10 mouse cellular contexts compared by ENCODE assay signal in the genomic region with DNA sequence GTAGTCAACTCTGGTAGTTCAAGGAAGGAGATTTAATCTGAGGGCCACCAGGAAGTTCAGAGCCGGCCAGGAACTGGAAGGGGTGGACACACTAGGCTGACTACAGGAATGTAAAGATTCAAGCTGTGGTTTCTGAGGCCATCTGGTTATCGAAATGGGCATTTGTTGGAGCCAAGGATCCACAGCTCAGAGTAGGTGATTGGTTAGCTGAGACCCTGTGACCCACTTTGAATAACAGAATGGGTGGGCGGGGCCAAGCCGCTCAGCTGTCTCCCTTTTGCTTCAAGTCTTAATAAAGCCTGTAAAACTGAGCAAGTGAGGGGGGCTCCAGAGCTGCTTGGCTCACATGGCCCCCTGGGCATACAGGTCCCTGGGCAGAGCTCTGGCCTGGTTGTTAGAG. TPM values are rescaled to one million over a fixed set of nuclear protein-coding genes. Genes with fewer than 3 reads are reported as not detected.
DNase-seq lines count a peak whose midpoint lies in the region; ATAC-seq and TF ChIP-seq lines count a peak whose summit lies in the region.
"Had no signal": no experiment of that assay in that cellular context is flagged by ENCODE, and none has a peak within 500 bp of the region (broad histone marks: within the 10 kb centered on the region; RNA-seq: fewer than 3 reads in every experiment).

No protein-coding gene starts in this region.

- H3K4me2 ChIP-seq in liver, embryonic 12.5 days, result no peak overlapping the region
- H3K4me2 ChIP-seq in liver, postnatal 0 days (ENCODE audit: low read depth, low read length), result no peak overlapping the region
- H3K4me2 ChIP-seq in hindbrain, embryonic 12.5 days (replicated peaks), result no peak overlapping the region
- H3K4me2 ChIP-seq: limb, embryonic 12.5 days had no signal

- TF ChIP-seq CTCF in liver, postnatal 0 days (IDR thresholded peaks at IDR 0.05; ENCODE audit: low read depth), result no peak

- H3K9me3 ChIP-seq in liver, embryonic 12.5 days (replicated peaks), result no peaks in the 10 kb centered on the region
- no peaks in the 10 kb centered on the region for H3K9me3 ChIP-seq in liver, postnatal 0 days (ENCODE audit: low read length)
- no peaks in the 10 kb centered on the region for H3K9me3 ChIP-seq in hindbrain, embryonic 12.5 days (replicated peaks)
- H3K9me3 ChIP-seq: limb, embryonic 12.5 days had no signal

- no peak overlapping the region for H3K9ac ChIP-seq in liver, embryonic 12.5 days
- no peak overlapping the region for H3K9ac ChIP-seq in liver, postnatal 0 days (replicated peaks)
- no peak overlapping the region for H3K9ac ChIP-seq in hindbrain, embryonic 12.5 days
- H3K9ac ChIP-seq: limb, embryonic 12.5 days had no signal

- peaks cover 100% of the 10 kb centered on the region for H3K36me3 ChIP-seq in liver, embryonic 12.5 days
- peaks cover 66% of the 10 kb centered on the region for H3K36me3 ChIP-seq in liver, postnatal 0 days (replicated peaks; ENCODE audit: insufficient read depth, low read length)
- H3K36me3 ChIP-seq in hindbrain, embryonic 12.5 days, result peaks cover 95% of the 10 kb centered on the region

- 76% methylated on average over 4 of the region's 4 CpGs for WGBS in liver, embryonic 12.5 days (ENCODE audit: insufficient replicate concordance)
- 69% methylated on average over 4 of the region's 4 CpGs for WGBS in liver, postnatal 0 days (ENCODE audit: insufficient replicate concordance)
- 69% methylated on average over 4 of the region's 4 CpGs for WGBS in hindbrain, embryonic 12.5 days

- H3K27ac ChIP-seq in liver, embryonic 12.5 days, result no peak overlapping the region
- H3K27ac ChIP-seq in liver, postnatal 0 days (ENCODE audit: low read depth), result no peak overlapping the region
- H3K27ac ChIP-seq in hindbrain, embryonic 12.5 days, result 0 out of 2 replicates have a peak overlapping the region, but pooled peaks have one; percentile 4
- H3K27ac ChIP-seq: limb, embryonic 12.5 days; macrophage had no signal

- no peak overlapping the region for H3K4me3 ChIP-seq in liver, embryonic 12.5 days
- H3K4me3 ChIP-seq in liver, postnatal 0 days (ENCODE audit: low read depth, low read length), result no peak overlapping the region
- H3K4me3 ChIP-seq in hindbrain, embryonic 12.5 days, result no peak overlapping the region
- H3K4me3 ChIP-seq: limb, embryonic 12.5 days had no signal

- ATAC-seq in liver, embryonic 12.5 days, result peak; percentile 16; the same call in 1 of the 2 replicates
- ATAC-seq in liver, postnatal 0 days, result no peak
- peak; percentile 49 for ATAC-seq in hindbrain, embryonic 12.5 days (ENCODE audit: low FRiP score)
- ATAC-seq in megakaryocyte-erythroid progenitor cell, adult 5-6 weeks (replicated peaks; ENCODE audit: low FRiP score, low TSS enrichment, poor library complexity, severe bottlenecking), result 0 out of 2 replicates have a peak, but pooled peaks have one; percentile 27

- no peak for DNase-seq in liver, postnatal 0 days
- peak; percentile 60 for DNase-seq in ES-CJ7 (ENCODE audit: low read depth, low spot score)
- no peak for DNase-seq in embryo, embryonic 11 days
- DNase-seq in spleen, adult 18-20 months, result no peak
- DNase-seq in layer of hippocampus, postnatal 14 days (ENCODE audit: low spot score in 2 of 2), result no peak

- H3K27me3 ChIP-seq in liver, embryonic 12.5 days (replicated peaks), result no peaks in the 10 kb centered on the region
- H3K27me3 ChIP-seq in liver, postnatal 0 days (ENCODE audit: insufficient read depth, low read length), result no peaks in the 10 kb centered on the region
- no peaks in the 10 kb centered on the region for H3K27me3 ChIP-seq in hindbrain, embryonic 12.5 days
- H3K27me3 ChIP-seq: limb, embryonic 12.5 days had no signal

- TF ChIP-seq EP300 in liver, postnatal 0 days (IDR thresholded peaks at IDR 0.05; ENCODE audit: low read depth), result no peak

- H3K4me1 ChIP-seq in liver, embryonic 12.5 days, result no peaks in the 10 kb centered on the region
- peaks cover 5% of the 10 kb centered on the region; the same call in 1 of the 2 replicates for H3K4me1 ChIP-seq in liver, postnatal 0 days (ENCODE audit: insufficient read depth)
- peaks cover 24% of the 10 kb centered on the region for H3K4me1 ChIP-seq in hindbrain, embryonic 12.5 days
- H3K4me1 ChIP-seq: limb, embryonic 12.5 days had no signal

RNA-seq across cellular contexts. Expression of gene Ubqln4, which starts 8.4 kb away (rescaled TPM):
- 37.9 and 39.5 TPM in 2 replicates for polyA plus RNA-seq in liver, embryonic 12.5 days (2016; fragmentation: Nextera tagmentation; extraction: Ambion mirVana)
- 12.5 and 13.5 TPM in 2 replicates for polyA plus RNA-seq in liver, postnatal 0 days (2015; fragmentation: Nextera tagmentation; extraction: Ambion mirVana)
- 59.4 and 60.7 TPM in 2 replicates for polyA plus RNA-seq in hindbrain, embryonic 12.5 days (2016; fragmentation: Nextera tagmentation; extraction: Ambion mirVana)
- total RNA-seq in megakaryocyte-erythroid progenitor cell, adult 5-6 weeks (2014; fragmentation: Nextera tagmentation), result 72.3 and 94.1 TPM in 2 replicates
- total RNA-seq in megakaryocyte-erythroid progenitor cell, adult 5-6 weeks (2017), result 52.5 and 56.0 TPM in 2 replicates
- 10 to 100 TPM; 77.3 to 81.8 TPM for total RNA-seq in layer of hippocampus, postnatal 14 days (2021)

RNA-seq across cellular contexts. Expression of gene Lamtor2, which starts 9.1 kb away (rescaled TPM):
- 101 and 102 TPM in 2 replicates for polyA plus RNA-seq in liver, embryonic 12.5 days (2016; fragmentation: Nextera tagmentation; extraction: Ambion mirVana)
- polyA plus RNA-seq in liver, postnatal 0 days (2015; fragmentation: Nextera tagmentation; extraction: Ambion mirVana), result 104 and 106 TPM in 2 replicates
- polyA plus RNA-seq in hindbrain, embryonic 12.5 days (2016; fragmentation: Nextera tagmentation; extraction: Ambion mirVana), result 124 and 140 TPM in 2 replicates
- total RNA-seq in megakaryocyte-erythroid progenitor cell, adult 5-6 weeks (2014; fragmentation: Nextera tagmentation), result 36.4 and 68.6 TPM in 2 replicates
- total RNA-seq in megakaryocyte-erythroid progenitor cell, adult 5-6 weeks (2017), result 57.0 and 87.8 TPM in 2 replicates
- 100 to 1,000 TPM in 1 of 2 experiments, 10 to 100 TPM in 1; 96.1 to 113 TPM for total RNA-seq in layer of hippocampus, postnatal 14 days (2021)

RNA-seq across cellular contexts. Expression of gene Ssr2, which starts 13.7 kb away (rescaled TPM):
- polyA plus RNA-seq in liver, embryonic 12.5 days (2016; fragmentation: Nextera tagmentation; extraction: Ambion mirVana), result 172 and 177 TPM in 2 replicates
- polyA plus RNA-seq in liver, postnatal 0 days (2015; fragmentation: Nextera tagmentation; extraction: Ambion mirVana), result 141 and 155 TPM in 2 replicates
- polyA plus RNA-seq in hindbrain, embryonic 12.5 days (2016; fragmentation: Nextera tagmentation; extraction: Ambion mirVana), result 152 and 155 TPM in 2 replicates
- total RNA-seq in megakaryocyte-erythroid progenitor cell, adult 5-6 weeks (2014; fragmentation: Nextera tagmentation), result 200 and 308 TPM in 2 replicates
- total RNA-seq in megakaryocyte-erythroid progenitor cell, adult 5-6 weeks (2017), result 111 and 165 TPM in 2 replicates
- 100 to 1,000 TPM; 110 to 120 TPM for total RNA-seq in layer of hippocampus, postnatal 14 days (2021)

RNA-seq across cellular contexts. Expression of gene Rab25, which starts 13.9 kb away (rescaled TPM):
- polyA plus RNA-seq in liver, embryonic 12.5 days (2016; fragmentation: Nextera tagmentation; extraction: Ambion mirVana), result 0.70 TPM in 1 of 2 replicates, not detected in the other
- polyA plus RNA-seq in liver, postnatal 0 days (2015; fragmentation: Nextera tagmentation; extraction: Ambion mirVana), result 0.13 and 0.29 TPM in 2 replicates
- 1.5 and 2.4 TPM in 2 replicates for polyA plus RNA-seq in hindbrain, embryonic 12.5 days (2016; fragmentation: Nextera tagmentation; extraction: Ambion mirVana)
- not detected in 2 replicates for total RNA-seq in megakaryocyte-erythroid progenitor cell, adult 5-6 weeks (2014; fragmentation: Nextera tagmentation)
- 0.14 TPM in 1 of 2 replicates, not detected in the other for total RNA-seq in megakaryocyte-erythroid progenitor cell, adult 5-6 weeks (2017)
- not detected for total RNA-seq in layer of hippocampus, postnatal 14 days (2021)
- polyA plus RNA-seq: macrophage had no signal

RNA-seq across cellular contexts. Expression of gene Mex3a, which starts 29.8 kb away (rescaled TPM):
- polyA plus RNA-seq in liver, embryonic 12.5 days (2016; fragmentation: Nextera tagmentation; extraction: Ambion mirVana), result 2.8 and 3.1 TPM in 2 replicates
- polyA plus RNA-seq in liver, postnatal 0 days (2015; fragmentation: Nextera tagmentation; extraction: Ambion mirVana), result 0.37 and 0.51 TPM in 2 replicates
- 44.2 and 44.5 TPM in 2 replicates for polyA plus RNA-seq in hindbrain, embryonic 12.5 days (2016; fragmentation: Nextera tagmentation; extraction: Ambion mirVana)
- total RNA-seq in megakaryocyte-erythroid progenitor cell, adult 5-6 weeks (2014; fragmentation: Nextera tagmentation), result 5.4 and 5.6 TPM in 2 replicates
- 3.3 and 7.8 TPM in 2 replicates for total RNA-seq in megakaryocyte-erythroid progenitor cell, adult 5-6 weeks (2017)
- 10 to 100 TPM in 1 of 2 experiments, 1 to 10 TPM in 1; 9.0 to 10.7 TPM for total RNA-seq in layer of hippocampus, postnatal 14 days (2021)
